Mouse (Mus musculus) liver, postnatal 0 days (tissue): Measurements from ENCODE around the gene Vgf.

Experiments
- CTCF ChIP-seq: sonication (generic); IDR thresholded peaks from 2 replicates; pipeline ENCODE4 v1.5.1; 2016; ENCODE audit warnings: antibody characterized with exemption, low read depth
- EP300 ChIP-seq: IDR thresholded peaks from 2 replicates; pipeline ENCODE4 v1.6.1; 2016; ENCODE audit warnings: antibody characterized with exemption, low read depth, mild to moderate bottlenecking

DNA sequence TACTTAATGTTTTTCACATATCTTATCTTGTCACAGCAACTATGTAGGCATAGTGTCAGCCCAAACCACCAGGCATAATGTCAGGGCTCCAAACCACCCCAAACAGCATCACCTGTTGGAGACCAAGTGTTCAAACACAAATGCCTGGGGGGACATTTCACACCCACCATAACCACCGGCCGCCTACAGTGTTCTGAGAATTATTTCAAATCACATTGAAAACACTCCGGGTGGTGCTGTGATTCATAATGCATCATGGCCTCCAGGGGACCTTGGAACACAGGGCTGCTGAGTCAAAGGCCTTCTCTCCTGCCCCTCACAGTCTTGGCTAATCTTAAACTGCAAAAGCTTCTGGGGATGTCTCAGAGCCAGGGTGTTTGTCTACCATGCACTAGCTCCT, 10.3 kb upstream of the Vgf start:
- TF ChIP-seq EP300 (no peak), CTCF (no peak)
